Mouse (Mus musculus) MEL (cell line): ENCODE data around the gene Galnt10. TPM values are rescaled to one million over a fixed set of nuclear protein-coding genes. Genes with fewer than 3 reads are reported as not detected.
A peak's percentile ranks its signal among the peaks of the same experiment; 100 is the strongest.

Source experiments
- DNase-seq: peaks from one replicate; pipeline ENCODE4 v3.0.0; 2011; ENCODE audit warnings: low read depth, low spot score
- H3K27ac ChIP-seq: 2 replicates; pipeline ENCODE4 v1.5.1; 2012; ENCODE audit warnings: low read depth, mild to moderate bottlenecking, control low read depth, low read length, moderate library complexity; ENCODE audit not compliant: control insufficient read depth
- H3K27me3 ChIP-seq, 2 experiments: fragments of 150-350 bp in 1 of 2; sonication (generic) in 1 of 2; 2 replicates each; pipeline ENCODE4 v1.6.1; 2012; ENCODE audit warnings: low read length in 2 of 2, mild to moderate bottlenecking in 2 of 2, improper control_type of control experiment in 1 of 2, moderate library complexity in 1 of 2; ENCODE audit not compliant: insufficient read depth in 2 of 2, control insufficient read depth in 1 of 2
- H3K36me3 ChIP-seq, 2 experiments: 2 replicates each; pipeline ENCODE4 v1.6.1; 2012 to 2014; ENCODE audit warnings: low read length in 2 of 2, improper control_type of control experiment in 1 of 2, inconsistent platforms in 1 of 2, mild to moderate bottlenecking in 1 of 2; ENCODE audit not compliant: insufficient read depth in 2 of 2, control insufficient read depth in 1 of 2
- H3K4me1 ChIP-seq, 2 experiments: fragments of 150-350 bp in 1 of 2; sonication (generic) in 1 of 2; 2 replicates each; pipeline ENCODE4 v1.6.1; 2012; ENCODE audit warnings: low read length in 2 of 2, improper control_type of control experiment in 1 of 2, mild to moderate bottlenecking in 1 of 2; ENCODE audit not compliant: insufficient read depth in 2 of 2, control insufficient read depth in 1 of 2
- H3K4me3 ChIP-seq, 2 experiments: fragments of 150-350 bp in 1 of 2; sonication (generic) in 1 of 2; 2 replicates each; pipeline ENCODE4 v1.5.1; 2012; ENCODE audit warnings: low read depth in 2 of 2, low read length in 2 of 2, mild to moderate bottlenecking in 2 of 2, moderate library complexity in 2 of 2, control low read depth in 1 of 2, improper control_type of control experiment in 1 of 2; ENCODE audit not compliant: control insufficient read depth in 1 of 2, insufficient read depth in 1 of 2
- H3K79me2 ChIP-seq: 2 replicates; pipeline ENCODE4 v1.6.1; 2012; ENCODE audit warnings: mild to moderate bottlenecking, low read length, moderate library complexity; ENCODE audit not compliant: control insufficient read depth, poor library complexity, insufficient read depth
- H3K9ac ChIP-seq: 2 replicates; pipeline ENCODE4 v1.6.1; 2012; ENCODE audit warnings: low read depth, mild to moderate bottlenecking, control low read depth, low read length, moderate library complexity; ENCODE audit not compliant: control insufficient read depth, poor library complexity, severe bottlenecking
- H3K9me3 ChIP-seq: fragments of 150-350 bp; sonication (generic); replicated peaks from 2 replicates; pipeline ENCODE4 v1.6.1; 2012; ENCODE audit warnings: mild to moderate bottlenecking, low read length, improper control_type of control experiment, moderate library complexity; ENCODE audit not compliant: insufficient read depth
- BHLHE40 ChIP-seq: IDR thresholded peaks from 2 replicates; pipeline ENCODE4 v1.6.1; 2012; ENCODE audit warnings: low read depth, mild to moderate bottlenecking, inconsistent platforms, low read length, improper control_type of control experiment, borderline replicate concordance
- E2F4 ChIP-seq: IDR thresholded peaks from 2 replicates; pipeline ENCODE4 v1.6.1; 2011; ENCODE audit warnings: low read depth, low read length, improper control_type of control experiment, borderline replicate concordance
- EP300 ChIP-seq, 2 experiments: IDR thresholded peaks; 2 replicates each; pipeline ENCODE4 v1.6.1; 2011; ENCODE audit warnings: improper control_type of control experiment in 2 of 2, low read length in 2 of 2, low read depth in 1 of 2, mild to moderate bottlenecking in 1 of 2
- ETS1 ChIP-seq: IDR thresholded peaks from 2 replicates; pipeline ENCODE4 v1.6.1; 2012; ENCODE audit warnings: low read depth, mild to moderate bottlenecking, inconsistent platforms, low read length, improper control_type of control experiment, moderate library complexity
- GATA1 ChIP-seq: IDR thresholded peaks from 2 replicates; pipeline ENCODE4 v1.6.1; 2011; ENCODE audit warnings: low read depth, low read length, improper control_type of control experiment
- MEF2A ChIP-seq: IDR thresholded peaks from 2 replicates; pipeline ENCODE4 v1.6.1; 2014; ENCODE audit warnings: low read depth, mild to moderate bottlenecking, inconsistent platforms, low read length, improper control_type of control experiment; ENCODE audit not compliant: poor library complexity, insufficient replicate concordance, severe bottlenecking; ENCODE audit errors: extremely low read depth
- NELFE ChIP-seq: IDR thresholded peaks from 2 replicates; pipeline ENCODE4 v1.6.1; 2011; ENCODE audit warnings: low read depth, low read length, improper control_type of control experiment
- RAD21 ChIP-seq: IDR thresholded peaks from 2 replicates; pipeline ENCODE4 v1.6.1; 2011; ENCODE audit warnings: mild to moderate bottlenecking, low read depth, low read length, improper control_type of control experiment
- RCOR1 ChIP-seq: IDR thresholded peaks from 2 replicates; pipeline ENCODE4 v1.6.1; 2012; ENCODE audit warnings: low read depth, mild to moderate bottlenecking, inconsistent platforms, low read length, improper control_type of control experiment
- TAL1 ChIP-seq: IDR thresholded peaks from 2 replicates; pipeline ENCODE4 v1.6.1; 2012; ENCODE audit warnings: mild to moderate bottlenecking, inconsistent platforms, low read length, moderate library complexity, mixed read lengths
- TBP ChIP-seq: IDR thresholded peaks from 2 replicates; pipeline ENCODE4 v1.8.0; 2011; ENCODE audit warnings: low read depth, low read length, improper control_type of control experiment
- TCF12 ChIP-seq: IDR thresholded peaks from 2 replicates; pipeline ENCODE4 v1.6.1; 2014; ENCODE audit warnings: low read depth, mild to moderate bottlenecking, inconsistent platforms, low read length, improper control_type of control experiment, moderate library complexity
- USF1 ChIP-seq: IDR thresholded peaks from 2 replicates; pipeline ENCODE4 v1.6.1; 2014; ENCODE audit warnings: low read depth, mild to moderate bottlenecking, inconsistent platforms, low read length, improper control_type of control experiment, moderate library complexity
- ZKSCAN1 ChIP-seq: IDR thresholded peaks from 2 replicates; pipeline ENCODE4 v1.6.1; 2012; ENCODE audit warnings: low read depth, mild to moderate bottlenecking, inconsistent platforms, low read length, improper control_type of control experiment, moderate library complexity
- ZMIZ1 ChIP-seq: IDR thresholded peaks from 2 replicates; pipeline ENCODE4 v1.6.1; 2012; ENCODE audit warnings: low read depth, mild to moderate bottlenecking, inconsistent platforms, low read length, improper control_type of control experiment, moderate library complexity
- polyA plus RNA-seq, 2 experiments: library from polyadenylated mRNA; stranded (reverse) in 1 of 2; unstranded in 1 of 2; fragments of >175 nt in 1 of 2; fragments of >200 nt in 1 of 2; gene quantifications; 2 replicates each; pipeline versions ENCODE4 v1.2.1 to v1.2.4; 2012; ENCODE audit warnings: low replicate concordance in 2 of 2, low read depth in 1 of 2; ENCODE audit not compliant: insufficient read length in 2 of 2, insufficient read depth in 1 of 2, missing spikeins in 1 of 2
- total RNA-seq: library from RNA; depleted of rRNA; stranded (reverse); fragments of 300-350 nt; gene quantifications from 2 replicates; pipeline ENCODE4 v1.2.3, GENCODE M21; 2012

Gene Galnt10
- total and polyA plus RNA-seq, 3 experiments, result 26.7 to 27.4 TPM; not detected in 1

DNA sequence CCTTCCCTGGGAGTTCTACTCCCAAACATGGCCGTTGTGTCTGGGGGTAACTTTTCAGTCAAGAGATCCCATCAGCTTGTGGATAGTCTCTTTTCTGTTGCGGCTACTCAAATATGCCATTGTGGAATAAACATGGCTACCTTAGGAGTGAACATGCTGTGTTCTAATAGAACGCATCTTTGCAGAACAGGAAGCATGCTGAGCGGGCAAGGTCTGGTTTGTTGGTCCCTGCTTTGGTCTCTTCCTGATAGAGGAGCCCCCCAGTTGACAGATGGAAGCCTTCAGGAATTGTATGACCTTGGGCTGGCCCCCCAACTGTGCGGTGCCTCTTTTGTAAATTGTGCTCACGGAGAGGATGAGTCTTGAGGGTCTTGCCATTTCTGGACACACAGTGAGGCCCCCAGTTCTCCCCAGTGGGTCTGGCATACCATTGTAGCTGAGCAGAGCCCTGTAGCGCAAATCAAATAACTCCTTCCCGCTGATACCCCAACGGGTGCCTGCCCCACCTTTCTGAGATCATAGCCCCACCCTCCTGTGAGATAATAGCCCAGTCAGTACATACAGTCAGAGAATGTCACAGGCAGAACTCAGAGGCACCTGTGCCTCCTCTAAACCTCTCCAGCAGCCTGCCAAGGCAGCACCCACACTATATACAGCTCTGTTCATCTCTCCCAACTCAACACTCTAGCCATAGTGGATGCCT, 12.3 kb downstream of the Galnt10 start (continued):
- peak; percentile 30 to 70; a peak in 3 of 4 replicates for TF ChIP-seq EP300 (IDR thresholded peaks at IDR 0.05; ENCODE audit: low read depth in 1 of 2, low read length in 2 of 2)
- TF ChIP-seq RAD21, result no peak
- no peak for TF ChIP-seq MEF2A
- peak; percentile 78 for TF ChIP-seq ETS1
- TF ChIP-seq USF1, result no peak
- peak; percentile 64 for TF ChIP-seq RCOR1
- no peak for TF ChIP-seq E2F4
- no peak for TF ChIP-seq TAL1
- TF ChIP-seq ZMIZ1, result peak; percentile 54; the same call in 1 of the 2 replicates
- TF ChIP-seq TCF12, result peak; percentile 40; the same call in 1 of the 2 replicates
- TF ChIP-seq BHLHE40, result no peak
- TF ChIP-seq NELFE, result peak; percentile 25
- TF ChIP-seq, all 39 proteins: peak for 18

GRCm38 (mm10) chr11:57658214-57658613, 13.0 kb downstream of the Galnt10 start:
- Histone ChIP-seq H3K4me1 (peaks cover 53 to 65% of the 10 kb centered on the region in 2 experiments), H3K4me3 (no peak overlapping the region), H3K36me3 (peaks cover 0 to 48% of the 10 kb centered on the region in 2 experiments; a peak in 2 of 4 replicates), H3K27ac (peak overlapping the region; percentile 44), H3K79me2 (peaks cover 16% of the 10 kb centered on the region), H3K9me3 (no peaks in the 10 kb centered on the region), H3K27me3 (no peaks in the 10 kb centered on the region), H3K9ac (no peak overlapping the region)
- no peak for DNase-seq
- TF ChIP-seq GATA1 (no peak), ZKSCAN1 (peak; percentile 83)

DNA sequence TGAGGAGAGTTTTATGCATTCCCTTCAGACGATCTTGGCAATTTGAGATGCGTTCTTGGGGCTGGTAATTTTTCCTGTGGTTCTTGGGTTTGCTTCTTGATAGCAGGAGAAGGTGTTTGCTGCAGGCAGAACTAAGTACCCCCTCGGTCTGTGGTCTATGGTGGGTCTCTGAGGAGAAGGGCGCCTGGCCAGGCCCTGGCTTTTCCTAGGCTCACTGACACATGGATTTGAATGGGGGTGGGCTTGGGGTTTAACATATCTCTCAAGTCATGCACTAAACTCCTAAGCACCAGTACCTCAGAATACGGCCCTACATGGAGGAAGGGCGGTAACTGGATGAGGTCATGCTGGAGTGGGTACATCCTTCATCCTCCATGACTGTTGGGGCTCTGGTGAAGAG, 13.5 kb downstream of the Galnt10 start:
- Histone ChIP-seq H3K27ac (no peak overlapping the region), H3K9ac (no peak overlapping the region), H3K27me3 (no peaks in the 10 kb centered on the region), H3K4me3 (no peak overlapping the region), H3K4me1 (peaks cover 51 to 60% of the 10 kb centered on the region in 2 experiments), H3K79me2 (peaks cover 14% of the 10 kb centered on the region), H3K36me3 (peaks cover 0 to 48% of the 10 kb centered on the region in 2 experiments; a peak in 2 of 4 replicates), H3K9me3 (no peaks in the 10 kb centered on the region)
- TF ChIP-seq TBP, result no peak
- DNase-seq, result no peak
